Mouse (Mus musculus): Measurements from ENCODE around the gene Vtn. TPM values are rescaled to one million over a fixed set of nuclear protein-coding genes. Genes with fewer than 3 reads are reported as not detected.

The Vtn gene
- polyA plus RNA-seq, 1 experiment: not detected

- H3K27me3 ChIP-seq (ENCODE audit: control insufficient read depth, insufficient read depth, low read length, poor library complexity, severe bottlenecking): no peaks in the 10 kb centered on the region
- no peak overlapping the region for H3K9ac ChIP-seq (ENCODE audit: low read depth, poor library complexity, severe bottlenecking)
- no peaks in the 10 kb centered on the region for H3K4me1 ChIP-seq (ENCODE audit: control insufficient read depth, insufficient read depth, low read length)
- no peak for TF ChIP-seq POLR2A (IDR thresholded peaks at IDR 0.05; ENCODE audit: insufficient read depth, low read length)
- no peak for TF ChIP-seq EP300 (IDR thresholded peaks at IDR 0.05; ENCODE audit: insufficient read depth, low read depth, low read length)
- no peak for TF ChIP-seq CTCF (IDR thresholded peaks at IDR 0.05; ENCODE audit: low read depth, low read length)
- no peaks in the 10 kb centered on the region for H3K9me3 ChIP-seq (replicated peaks; ENCODE audit: control insufficient read depth, insufficient read depth, low read length, poor library complexity, severe bottlenecking)
- no peaks in the 10 kb centered on the region for H3K36me3 ChIP-seq (ENCODE audit: control insufficient read depth, insufficient read depth, low read length, poor library complexity, severe bottlenecking)
- H3K27ac ChIP-seq (ENCODE audit: insufficient read depth, low read length): no peak overlapping the region
- H3K4me3 ChIP-seq (ENCODE audit: low read depth, low read length): no peak overlapping the region
Measured at GRCm38 (mm10) chr11:78499543-78499942, 652 bp downstream of the Vtn start.

GRCm38 (mm10) chr11:78500623-78501202, 1.8 kb downstream of the Vtn start:
- H3K36me3 ChIP-seq (ENCODE audit: control insufficient read depth, insufficient read depth, low read length, poor library complexity, severe bottlenecking): peaks cover 4% of the 10 kb centered on the region; the same call in 1 of the 2 replicates
- H3K27ac ChIP-seq (ENCODE audit: insufficient read depth, low read length): no peak overlapping the region
- no peaks in the 10 kb centered on the region for H3K4me1 ChIP-seq (ENCODE audit: control insufficient read depth, insufficient read depth, low read length)
- TF ChIP-seq CTCF (IDR thresholded peaks at IDR 0.05; ENCODE audit: low read depth, low read length): no peak
- TF ChIP-seq EP300 (IDR thresholded peaks at IDR 0.05; ENCODE audit: insufficient read depth, low read depth, low read length): no peak
- TF ChIP-seq POLR2A (IDR thresholded peaks at IDR 0.05; ENCODE audit: insufficient read depth, low read length): no peak
- H3K9ac ChIP-seq (ENCODE audit: low read depth, poor library complexity, severe bottlenecking): no peak overlapping the region
- no peaks in the 10 kb centered on the region for H3K9me3 ChIP-seq (replicated peaks; ENCODE audit: control insufficient read depth, insufficient read depth, low read length, poor library complexity, severe bottlenecking)
- no peaks in the 10 kb centered on the region for H3K27me3 ChIP-seq (ENCODE audit: control insufficient read depth, insufficient read depth, low read length, poor library complexity, severe bottlenecking)
- H3K4me3 ChIP-seq (ENCODE audit: low read depth, low read length): no peak overlapping the region

GRCm38 (mm10) chr11:78501529-78501928, 2.6 kb downstream of the Vtn start:
- H3K27ac ChIP-seq (ENCODE audit: insufficient read depth, low read length): no peak overlapping the region
- no peaks in the 10 kb centered on the region for H3K9me3 ChIP-seq (replicated peaks; ENCODE audit: control insufficient read depth, insufficient read depth, low read length, poor library complexity, severe bottlenecking)
- peaks cover 10% of the 10 kb centered on the region for H3K36me3 ChIP-seq (ENCODE audit: control insufficient read depth, insufficient read depth, low read length, poor library complexity, severe bottlenecking)
- H3K4me1 ChIP-seq (ENCODE audit: control insufficient read depth, insufficient read depth, low read length): no peaks in the 10 kb centered on the region
- TF ChIP-seq CTCF (IDR thresholded peaks at IDR 0.05; ENCODE audit: low read depth, low read length) (no peak), EP300 (IDR thresholded peaks at IDR 0.05; ENCODE audit: insufficient read depth, low read depth, low read length) (no peak), POLR2A (IDR thresholded peaks at IDR 0.05; ENCODE audit: insufficient read depth, low read length) (no peak)
- H3K27me3 ChIP-seq (ENCODE audit: control insufficient read depth, insufficient read depth, low read length, poor library complexity, severe bottlenecking): no peaks in the 10 kb centered on the region
- no peak overlapping the region for H3K9ac ChIP-seq (ENCODE audit: low read depth, poor library complexity, severe bottlenecking)
- H3K4me3 ChIP-seq (ENCODE audit: low read depth, low read length): no peak overlapping the region

GRCm38 (mm10) chr11:78502909-78503650, 4.2 kb downstream of the Vtn start, which contains the start of gene Sebox:
TSS of gene Sebox (plus strand) at chr11:78503447.
- no peaks in the 10 kb centered on the region for H3K4me1 ChIP-seq (ENCODE audit: control insufficient read depth, insufficient read depth, low read length)
- H3K36me3 ChIP-seq (ENCODE audit: control insufficient read depth, insufficient read depth, low read length, poor library complexity, severe bottlenecking): peaks cover 25% of the 10 kb centered on the region
- no peak within 1 kb of the TSS for H3K9ac ChIP-seq (ENCODE audit: low read depth, poor library complexity, severe bottlenecking)
- H3K27ac ChIP-seq (ENCODE audit: insufficient read depth, low read length): no peak within 1 kb of the TSS
- no peaks in the 10 kb centered on the region for H3K27me3 ChIP-seq (ENCODE audit: control insufficient read depth, insufficient read depth, low read length, poor library complexity, severe bottlenecking)
- no peak for TF ChIP-seq EP300 (IDR thresholded peaks at IDR 0.05; ENCODE audit: insufficient read depth, low read depth, low read length)
- TF ChIP-seq POLR2A (IDR thresholded peaks at IDR 0.05; ENCODE audit: insufficient read depth, low read length): no peak
- TF ChIP-seq CTCF (IDR thresholded peaks at IDR 0.05; ENCODE audit: low read depth, low read length): no peak
- no peak within 1 kb of the TSS for H3K4me3 ChIP-seq (ENCODE audit: low read depth, low read length)
- H3K9me3 ChIP-seq (replicated peaks; ENCODE audit: control insufficient read depth, insufficient read depth, low read length, poor library complexity, severe bottlenecking): no peaks in the 10 kb centered on the region

GRCm38 (mm10) chr11:78505430-78505829, 6.5 kb downstream of the Vtn start:
- Histone ChIP-seq H3K27ac (ENCODE audit: insufficient read depth, low read length) (no peak overlapping the region), H3K9ac (ENCODE audit: low read depth, poor library complexity, severe bottlenecking) (no peak overlapping the region), H3K36me3 (ENCODE audit: control insufficient read depth, insufficient read depth, low read length, poor library complexity, severe bottlenecking) (peaks cover 46% of the 10 kb centered on the region), H3K9me3 (replicated peaks; ENCODE audit: control insufficient read depth, insufficient read depth, low read length, poor library complexity, severe bottlenecking) (no peaks in the 10 kb centered on the region), H3K4me3 (ENCODE audit: low read depth, low read length) (no peak overlapping the region), H3K27me3 (ENCODE audit: control insufficient read depth, insufficient read depth, low read length, poor library complexity, severe bottlenecking) (no peaks in the 10 kb centered on the region), H3K4me1 (ENCODE audit: control insufficient read depth, insufficient read depth, low read length) (no peaks in the 10 kb centered on the region)
- no peak for TF ChIP-seq POLR2A (IDR thresholded peaks at IDR 0.05; ENCODE audit: insufficient read depth, low read length)
- TF ChIP-seq EP300 (IDR thresholded peaks at IDR 0.05; ENCODE audit: insufficient read depth, low read depth, low read length): no peak
- no peak for TF ChIP-seq CTCF (IDR thresholded peaks at IDR 0.05; ENCODE audit: low read depth, low read length)

GRCm38 (mm10) chr11:78509148-78509547, 10.3 kb downstream of the Vtn start:
- no peaks in the 10 kb centered on the region for H3K27me3 ChIP-seq (ENCODE audit: control insufficient read depth, insufficient read depth, low read length, poor library complexity, severe bottlenecking)
- no peak overlapping the region for H3K27ac ChIP-seq (ENCODE audit: insufficient read depth, low read length)
- H3K4me1 ChIP-seq (ENCODE audit: control insufficient read depth, insufficient read depth, low read length): no peaks in the 10 kb centered on the region
- H3K9me3 ChIP-seq (replicated peaks; ENCODE audit: control insufficient read depth, insufficient read depth, low read length, poor library complexity, severe bottlenecking): no peaks in the 10 kb centered on the region
- H3K36me3 ChIP-seq (ENCODE audit: control insufficient read depth, insufficient read depth, low read length, poor library complexity, severe bottlenecking): peaks cover 48% of the 10 kb centered on the region
- no peak overlapping the region for H3K9ac ChIP-seq (ENCODE audit: low read depth, poor library complexity, severe bottlenecking)
- no peak for TF ChIP-seq EP300 (IDR thresholded peaks at IDR 0.05; ENCODE audit: insufficient read depth, low read depth, low read length)
- peak; percentile 39 for TF ChIP-seq CTCF (IDR thresholded peaks at IDR 0.05; ENCODE audit: low read depth, low read length)
- H3K4me3 ChIP-seq (ENCODE audit: low read depth, low read length): no peak overlapping the region
